Mouse (Mus musculus) ES-Bruce4 (cell line): Measurements from ENCODE around the gene Phldb3. TPM values are rescaled to one million over a fixed set of nuclear protein-coding genes. Genes with fewer than 3 reads are reported as not detected.
A peak's percentile ranks its signal among the peaks of the same experiment; 100 is the strongest.

Experiments
- H3K27ac ChIP-seq: 2 replicates; pipeline ENCODE4 v1.5.1; 2012; ENCODE audit warnings: low read length, inconsistent platforms; ENCODE audit not compliant: insufficient read depth
- H3K27me3 ChIP-seq: 2 replicates; pipeline ENCODE4 v1.6.1; 2012; ENCODE audit warnings: mild to moderate bottlenecking, low read length, inconsistent platforms; ENCODE audit not compliant: control insufficient read depth, poor library complexity, insufficient read depth, severe bottlenecking
- H3K36me3 ChIP-seq: 2 replicates; pipeline ENCODE4 v1.6.1; 2012; ENCODE audit warnings: inconsistent platforms, mild to moderate bottlenecking, low read length, moderate library complexity; ENCODE audit not compliant: control insufficient read depth, poor library complexity, insufficient read depth, severe bottlenecking
- H3K4me1 ChIP-seq: one replicate; pipeline ENCODE4 v1.8.1; 2011; ENCODE audit warnings: low read length; ENCODE audit not compliant: control insufficient read depth, insufficient read depth
- H3K4me3 ChIP-seq: 2 replicates; pipeline ENCODE4 v1.5.1; 2011; ENCODE audit warnings: low read depth, mild to moderate bottlenecking, low read length
- H3K9ac ChIP-seq: 2 replicates; pipeline ENCODE4 v1.6.1; 2012; ENCODE audit warnings: low read depth, mild to moderate bottlenecking, inconsistent platforms; ENCODE audit not compliant: poor library complexity, severe bottlenecking
- H3K9me3 ChIP-seq: replicated peaks from 2 replicates; pipeline ENCODE4 v1.6.1; 2012; ENCODE audit warnings: mild to moderate bottlenecking, low read length, inconsistent platforms; ENCODE audit not compliant: control insufficient read depth, poor library complexity, insufficient read depth, severe bottlenecking
- CTCF ChIP-seq: IDR thresholded peaks from one replicate; pipeline ENCODE4 v1.8.1; 2011; ENCODE audit warnings: low read depth, low read length
- EP300 ChIP-seq: IDR thresholded peaks from 2 replicates; pipeline ENCODE4 v1.6.1; 2011; ENCODE audit warnings: low read depth, low read length; ENCODE audit not compliant: insufficient read depth
- POLR2A ChIP-seq: IDR thresholded peaks from one replicate; pipeline ENCODE4 v1.8.1; 2011; ENCODE audit warnings: low read length; ENCODE audit not compliant: insufficient read depth
- polyA plus RNA-seq: library from polyadenylated mRNA; stranded (reverse); fragments of >200 nt; gene quantifications from 2 replicates; pipeline ENCODE4 v1.2.4, GENCODE M21; 2011; ENCODE audit warnings: low read depth; ENCODE audit not compliant: missing spikeins, insufficient read depth, insufficient read length

Gene Phldb3
- polyA plus RNA-seq, 1 experiment, result 7.1 TPM

DNA sequence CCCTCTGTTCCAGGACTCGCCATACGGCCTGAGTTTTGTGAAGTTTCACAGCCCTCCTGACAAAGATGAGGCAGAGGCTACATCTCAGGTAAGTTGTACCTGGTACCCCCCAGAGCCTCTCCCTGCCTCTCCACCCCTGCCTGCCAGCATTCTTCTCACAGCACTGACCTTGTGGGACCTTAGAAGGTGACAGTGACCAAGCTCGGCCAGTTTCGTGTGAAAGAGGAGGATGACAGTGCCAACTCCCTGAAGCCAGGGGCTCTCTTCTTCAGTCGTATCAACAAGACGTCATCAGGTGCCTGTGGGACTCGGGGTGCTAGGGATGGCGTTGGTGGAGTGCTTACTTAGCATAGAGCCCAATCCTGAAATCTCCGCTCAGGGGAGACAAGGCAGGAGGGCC lies 44.4 kb upstream of the Phldb3 start:
- no peak for TF ChIP-seq POLR2A
- TF ChIP-seq EP300, result no peak
- TF ChIP-seq CTCF, result no peak
- H3K4me1 ChIP-seq, result peaks cover 3% of the 10 kb centered on the region
- no peaks in the 10 kb centered on the region for H3K27me3 ChIP-seq
- no peak overlapping the region for H3K4me3 ChIP-seq
- no peaks in the 10 kb centered on the region for H3K9me3 ChIP-seq
- no peak overlapping the region for H3K27ac ChIP-seq
- H3K36me3 ChIP-seq, result peaks cover 21% of the 10 kb centered on the region
- no peak overlapping the region for H3K9ac ChIP-seq

DNA sequence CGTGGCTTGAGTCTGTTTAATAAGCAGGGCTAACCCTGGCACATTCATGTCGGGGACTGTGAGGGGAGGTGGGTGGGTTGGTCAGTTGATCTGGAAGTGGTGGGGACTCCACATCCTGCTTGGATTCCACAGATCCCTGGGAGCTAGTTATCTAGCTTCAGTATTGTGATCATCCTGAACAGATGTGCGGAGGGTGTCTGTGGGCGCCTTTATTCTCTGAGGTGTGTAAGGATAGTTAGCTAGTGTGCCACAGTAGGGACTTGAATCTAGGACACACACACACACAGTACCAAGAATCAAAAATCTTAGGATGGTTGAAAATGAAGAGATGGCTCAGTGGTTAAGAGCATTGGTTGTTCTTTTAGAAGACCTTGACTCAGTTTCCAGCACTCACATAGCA lies 42.1 kb upstream of the Phldb3 start:
- H3K27ac ChIP-seq, result no peak overlapping the region
- H3K27me3 ChIP-seq, result no peaks in the 10 kb centered on the region
- no peak overlapping the region for H3K4me3 ChIP-seq
- H3K4me1 ChIP-seq, result no peaks in the 10 kb centered on the region
- no peak for TF ChIP-seq EP300
- no peak for TF ChIP-seq CTCF
- TF ChIP-seq POLR2A, result no peak
- H3K36me3 ChIP-seq, result peaks cover 21% of the 10 kb centered on the region
- no peaks in the 10 kb centered on the region for H3K9me3 ChIP-seq
- H3K9ac ChIP-seq, result no peak overlapping the region

DNA sequence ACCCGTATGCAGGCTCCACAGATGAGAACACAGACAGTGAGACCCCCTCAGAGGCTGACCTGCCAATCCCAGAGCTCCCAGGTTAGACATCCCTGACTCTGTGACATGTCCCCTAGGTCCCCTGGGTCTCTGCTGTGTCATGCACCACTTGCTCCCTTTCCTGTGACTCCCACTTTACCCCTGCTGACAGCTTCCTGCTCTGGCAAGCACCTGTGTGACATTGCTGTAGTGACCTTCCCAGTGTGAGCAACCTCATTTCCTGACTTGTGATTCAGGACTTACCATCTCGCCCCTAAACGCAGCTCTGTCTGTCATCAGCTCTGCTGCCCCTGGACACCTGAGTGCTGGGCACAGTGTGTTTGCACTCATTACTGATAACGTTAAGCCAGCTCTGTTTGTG lies 39.5 kb upstream of the Phldb3 start:
- no peaks in the 10 kb centered on the region for H3K9me3 ChIP-seq
- no peaks in the 10 kb centered on the region for H3K4me1 ChIP-seq
- no peak overlapping the region for H3K4me3 ChIP-seq
- H3K27ac ChIP-seq, result no peak overlapping the region
- H3K9ac ChIP-seq, result no peak overlapping the region
- H3K36me3 ChIP-seq, result peaks cover 21% of the 10 kb centered on the region
- no peak for TF ChIP-seq CTCF
- no peak for TF ChIP-seq POLR2A
- TF ChIP-seq EP300, result no peak
- no peaks in the 10 kb centered on the region for H3K27me3 ChIP-seq

DNA sequence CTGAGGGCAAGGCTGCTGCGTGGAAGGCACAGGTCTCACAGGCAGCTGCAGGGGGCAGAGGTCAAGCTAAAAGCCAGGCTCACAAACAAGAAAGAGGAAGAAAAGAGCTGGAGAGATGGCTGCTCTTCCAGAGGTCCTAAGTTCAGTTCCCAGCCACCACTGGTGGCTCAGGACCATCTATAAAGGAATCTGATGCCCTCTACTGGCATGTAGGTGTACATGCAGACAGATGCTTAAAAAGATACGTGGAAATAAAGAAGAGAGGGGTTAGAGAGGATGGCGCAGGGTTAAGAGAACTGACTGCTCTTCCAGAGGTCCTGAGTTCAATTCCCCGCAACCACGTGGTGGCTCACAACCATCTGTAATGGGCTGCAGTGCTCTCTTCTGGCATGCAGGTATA lies 38.1 kb upstream of the Phldb3 start:
- TF ChIP-seq CTCF (peak; percentile 20), POLR2A (no peak), EP300 (no peak)
- Histone ChIP-seq H3K9ac (no peak overlapping the region), H3K27me3 (no peaks in the 10 kb centered on the region), H3K9me3 (no peaks in the 10 kb centered on the region), H3K36me3 (peaks cover 9% of the 10 kb centered on the region), H3K4me1 (no peaks in the 10 kb centered on the region), H3K4me3 (no peak overlapping the region), H3K27ac (no peak overlapping the region)

DNA sequence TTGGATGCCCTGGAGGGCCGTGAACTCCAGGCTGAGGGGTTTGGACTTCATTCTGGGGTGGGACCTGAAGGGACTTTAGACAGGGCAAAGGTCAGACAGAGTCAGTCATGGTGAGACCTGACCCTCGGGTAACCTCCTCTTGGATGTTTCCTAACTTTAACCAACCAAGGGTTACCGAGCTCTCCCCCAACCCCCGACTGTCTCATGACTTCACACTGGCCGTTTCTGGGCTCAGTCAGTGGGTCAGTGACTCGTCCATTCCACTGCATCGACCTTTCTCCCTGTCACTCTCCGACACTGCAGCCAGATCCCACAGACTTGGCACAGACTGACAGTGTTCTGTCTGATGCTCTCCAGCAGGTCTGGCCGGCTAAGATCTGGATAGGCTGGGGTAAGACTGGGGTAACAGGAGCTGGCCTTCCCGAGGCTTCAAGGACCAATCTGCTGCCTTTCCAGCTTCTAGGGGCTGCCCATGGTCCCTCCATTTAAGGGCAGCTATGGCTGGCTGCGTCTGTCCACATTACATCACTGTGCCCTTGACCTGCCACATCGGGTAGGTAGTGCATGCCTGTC lies 36.3 kb upstream of the Phldb3 start:
- TF ChIP-seq EP300, result no peak
- no peak for TF ChIP-seq POLR2A
- TF ChIP-seq CTCF, result no peak
- no peaks in the 10 kb centered on the region for H3K4me1 ChIP-seq

DNA sequence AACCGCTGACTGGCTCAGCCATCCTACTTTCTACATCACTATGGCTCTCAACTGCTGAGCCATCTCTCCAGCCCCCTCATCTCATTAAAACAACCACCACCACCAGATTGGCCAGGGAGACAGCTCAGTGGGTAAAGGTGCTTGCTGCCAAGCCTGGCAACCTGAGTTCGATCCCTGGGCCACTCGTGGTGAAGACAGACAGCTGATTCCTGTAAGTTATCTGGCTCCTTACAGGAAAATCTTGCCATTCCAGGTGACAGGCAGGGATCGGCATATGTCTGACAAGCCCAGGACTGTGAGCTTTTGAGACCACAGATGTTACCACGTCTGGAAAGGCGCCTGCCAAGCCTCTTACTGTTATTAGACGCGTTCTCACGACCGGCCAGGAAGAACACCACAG lies 32.8 kb upstream of the Phldb3 start:
- Histone ChIP-seq H3K9ac (no peak overlapping the region), H3K27ac (no peak overlapping the region), H3K36me3 (no peaks in the 10 kb centered on the region), H3K9me3 (no peaks in the 10 kb centered on the region), H3K4me1 (no peaks in the 10 kb centered on the region), H3K4me3 (no peak overlapping the region), H3K27me3 (no peaks in the 10 kb centered on the region)
- TF ChIP-seq EP300 (no peak), CTCF (no peak)

More for the DNA sequence above, 36.3 kb upstream of the Phldb3 start:
- Histone ChIP-seq H3K27ac (no peak overlapping the region), H3K9me3 (no peaks in the 10 kb centered on the region), H3K36me3 (no peaks in the 10 kb centered on the region), H3K4me3 (no peak overlapping the region), H3K9ac (no peak overlapping the region), H3K27me3 (no peaks in the 10 kb centered on the region)
